Mouse (Mus musculus): ENCODE measurements at regions not wholly inside any gene's neighbourhood (a gene's known extent, or its start where the extent isn't known, plus 50 kb on each side); places are given as distances from the start of the nearest gene placed in this dataset.

GRCm38 (mm10) chr10:44653761-44654160, 125.5 kb upstream of the Prdm1 start:
- 65% methylated on average over 5 of the region's 5 CpGs for WGBS
- no peak overlapping the region for H3K9ac ChIP-seq (replicated peaks; ENCODE audit: low read depth, low read length)
- H3K9me3 ChIP-seq (replicated peaks; ENCODE audit: control insufficient read depth, low read length), result no peaks in the 10 kb centered on the region
- DNase-seq (ENCODE audit: low spot score) (no peak), ATAC-seq (ENCODE audit: insufficient read depth, low read depth) (no peak)
- no peaks in the 10 kb centered on the region for H3K27me3 ChIP-seq (ENCODE audit: control insufficient read depth, insufficient read depth, low read length)
- no peaks in the 10 kb centered on the region for H3K4me1 ChIP-seq (ENCODE audit: control insufficient read depth, insufficient read depth)
- no peak overlapping the region for H3K27ac ChIP-seq (ENCODE audit: low read depth)
- H3K4me3 ChIP-seq (ENCODE audit: low read depth, low read length), result no peak overlapping the region
- TF ChIP-seq CTCF (IDR thresholded peaks at IDR 0.05; ENCODE audit: low read depth), result no peak
- no peak for TF ChIP-seq EP300 (IDR thresholded peaks at IDR 0.05; ENCODE audit: low read depth)
- no peaks in the 10 kb centered on the region for H3K36me3 ChIP-seq (replicated peaks; ENCODE audit: control insufficient read depth, insufficient read depth, low read length)
- no peak overlapping the region for H3K4me2 ChIP-seq (ENCODE audit: low read depth, low read length)

DNA sequence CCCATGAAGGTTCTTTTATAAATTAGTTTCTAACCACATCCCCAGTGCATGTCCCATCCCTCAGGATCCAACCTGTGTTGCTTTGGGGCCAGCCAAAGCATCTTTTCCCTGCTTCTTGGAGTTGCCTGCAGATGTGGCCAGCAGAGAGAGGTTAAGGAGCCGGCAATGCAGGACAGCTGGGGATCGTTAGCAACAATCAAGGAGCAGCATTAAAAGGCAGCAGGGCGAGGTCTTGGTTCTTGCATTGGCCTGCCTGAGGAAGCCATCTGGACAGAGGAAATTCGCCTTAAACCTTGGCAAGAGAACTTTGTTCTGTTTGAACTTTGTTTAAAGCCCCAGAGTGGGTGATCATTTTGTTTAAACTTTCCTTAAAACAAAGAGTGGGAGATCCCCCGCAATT, 118.7 kb upstream of the Prdm1 start:
- Histone ChIP-seq H3K36me3 (replicated peaks; ENCODE audit: control insufficient read depth, insufficient read depth, low read length) (no peaks in the 10 kb centered on the region), H3K4me1 (ENCODE audit: control insufficient read depth, insufficient read depth) (no peaks in the 10 kb centered on the region), H3K27ac (ENCODE audit: low read depth) (no peak overlapping the region), H3K4me2 (ENCODE audit: low read depth, low read length) (no peak overlapping the region), H3K9ac (replicated peaks; ENCODE audit: low read depth, low read length) (no peak overlapping the region), H3K9me3 (replicated peaks; ENCODE audit: control insufficient read depth, low read length) (no peaks in the 10 kb centered on the region), H3K27me3 (ENCODE audit: control insufficient read depth, insufficient read depth, low read length) (no peaks in the 10 kb centered on the region), H3K4me3 (ENCODE audit: low read depth, low read length) (no peak overlapping the region)
- TF ChIP-seq CTCF (IDR thresholded peaks at IDR 0.05; ENCODE audit: low read depth) (no peak), EP300 (IDR thresholded peaks at IDR 0.05; ENCODE audit: low read depth) (no peak)
- WGBS, result 42% methylated on average over 5 of the region's 5 CpGs
- ATAC-seq (ENCODE audit: insufficient read depth, low read depth) (no peak), DNase-seq (ENCODE audit: low spot score) (no peak)

GRCm38 (mm10) chr10:44646615-44647014, 118.3 kb upstream of the Prdm1 start:
- no peaks in the 10 kb centered on the region for H3K9me3 ChIP-seq (replicated peaks; ENCODE audit: control insufficient read depth, low read length)
- no peak for DNase-seq (ENCODE audit: low spot score)
- no peaks in the 10 kb centered on the region for H3K27me3 ChIP-seq (ENCODE audit: control insufficient read depth, insufficient read depth, low read length)
- H3K4me2 ChIP-seq (ENCODE audit: low read depth, low read length), result no peak overlapping the region
- no peak overlapping the region for H3K9ac ChIP-seq (replicated peaks; ENCODE audit: low read depth, low read length)
- H3K27ac ChIP-seq (ENCODE audit: low read depth), result no peak overlapping the region
- H3K4me3 ChIP-seq (ENCODE audit: low read depth, low read length), result no peak overlapping the region
- H3K36me3 ChIP-seq (replicated peaks; ENCODE audit: control insufficient read depth, insufficient read depth, low read length), result no peaks in the 10 kb centered on the region
- no peak for ATAC-seq (ENCODE audit: insufficient read depth, low read depth)
- H3K4me1 ChIP-seq (ENCODE audit: control insufficient read depth, insufficient read depth), result no peaks in the 10 kb centered on the region
- TF ChIP-seq EP300 (IDR thresholded peaks at IDR 0.05; ENCODE audit: low read depth) (no peak), CTCF (IDR thresholded peaks at IDR 0.05; ENCODE audit: low read depth) (no peak)
- WGBS, result 77% methylated on average over 5 of the region's 5 CpGs

DNA sequence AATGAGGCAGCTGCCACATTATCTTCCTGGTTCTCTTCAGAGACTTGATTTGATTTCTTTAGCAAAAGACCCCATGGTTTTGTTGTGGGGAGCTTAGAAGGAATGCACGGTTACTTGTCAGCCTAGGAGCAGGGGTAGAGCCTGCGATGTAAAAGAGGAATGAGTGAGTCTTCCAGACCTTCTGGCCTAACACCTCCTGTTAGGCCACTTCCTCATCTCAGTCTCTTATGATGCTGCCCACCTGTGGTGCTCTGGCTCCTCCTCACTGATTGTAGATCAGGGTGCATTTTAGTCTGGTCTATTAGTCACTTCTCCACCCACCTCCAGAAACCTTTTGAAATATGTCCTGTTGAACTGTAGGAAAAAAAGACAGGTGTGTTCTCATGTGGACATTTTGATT, 113.3 kb upstream of the Prdm1 start:
- no peak for ATAC-seq (ENCODE audit: insufficient read depth, low read depth)
- 86% methylated on average over 2 of the region's 2 CpGs for WGBS
- H3K4me1 ChIP-seq (ENCODE audit: control insufficient read depth, insufficient read depth), result no peaks in the 10 kb centered on the region
- no peaks in the 10 kb centered on the region for H3K27me3 ChIP-seq (ENCODE audit: control insufficient read depth, insufficient read depth, low read length)
- no peak overlapping the region for H3K4me3 ChIP-seq (ENCODE audit: low read depth, low read length)
- H3K9me3 ChIP-seq (replicated peaks; ENCODE audit: control insufficient read depth, low read length), result no peaks in the 10 kb centered on the region
- H3K27ac ChIP-seq (ENCODE audit: low read depth), result no peak overlapping the region
- H3K9ac ChIP-seq (replicated peaks; ENCODE audit: low read depth, low read length), result no peak overlapping the region
- H3K4me2 ChIP-seq (ENCODE audit: low read depth, low read length), result no peak overlapping the region
- no peak for DNase-seq (ENCODE audit: low spot score)
- H3K36me3 ChIP-seq (replicated peaks; ENCODE audit: control insufficient read depth, insufficient read depth, low read length), result no peaks in the 10 kb centered on the region
- TF ChIP-seq EP300 (IDR thresholded peaks at IDR 0.05; ENCODE audit: low read depth), result no peak

DNA sequence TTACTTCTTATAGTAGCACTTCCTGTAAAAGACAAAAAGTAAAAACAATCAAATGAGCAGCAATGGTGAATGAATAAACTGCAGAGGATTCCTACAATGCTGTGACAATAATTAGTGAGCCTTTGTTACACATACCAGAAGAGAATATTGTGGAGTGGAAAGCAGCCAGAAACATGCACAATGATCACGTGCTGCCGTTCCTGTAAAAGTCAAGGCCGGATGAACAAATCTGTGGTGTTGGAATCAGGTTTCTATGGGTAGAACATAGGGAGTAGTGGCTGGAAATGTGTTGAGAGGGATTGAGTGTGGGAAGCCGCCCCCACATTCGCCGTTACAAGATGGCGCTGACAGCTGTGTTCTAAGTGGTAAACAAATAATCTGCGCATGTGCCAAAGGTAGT, 112.3 kb upstream of the Prdm1 start:
- Histone ChIP-seq H3K9ac (replicated peaks; ENCODE audit: low read depth, low read length) (no peak overlapping the region), H3K4me2 (ENCODE audit: low read depth, low read length) (no peak overlapping the region), H3K27me3 (ENCODE audit: control insufficient read depth, insufficient read depth, low read length) (no peaks in the 10 kb centered on the region), H3K36me3 (replicated peaks; ENCODE audit: control insufficient read depth, insufficient read depth, low read length) (no peaks in the 10 kb centered on the region), H3K9me3 (replicated peaks; ENCODE audit: control insufficient read depth, low read length) (no peaks in the 10 kb centered on the region), H3K4me3 (ENCODE audit: low read depth, low read length) (no peak overlapping the region), H3K27ac (ENCODE audit: low read depth) (no peak overlapping the region), H3K4me1 (ENCODE audit: control insufficient read depth, insufficient read depth) (no peaks in the 10 kb centered on the region)
- ATAC-seq (ENCODE audit: insufficient read depth, low read depth), result no peak
- DNase-seq (ENCODE audit: low spot score), result no peak
- WGBS, result 88% methylated on average over 8 of the region's 8 CpGs
- TF ChIP-seq CTCF (IDR thresholded peaks at IDR 0.05; ENCODE audit: low read depth), result no peak
- TF ChIP-seq EP300 (IDR thresholded peaks at IDR 0.05; ENCODE audit: low read depth), result no peak

- Histone ChIP-seq H3K27me3 (ENCODE audit: control insufficient read depth, insufficient read depth, low read length) (no peaks in the 10 kb centered on the region), H3K9me3 (replicated peaks; ENCODE audit: control insufficient read depth, low read length) (no peaks in the 10 kb centered on the region), H3K36me3 (replicated peaks; ENCODE audit: control insufficient read depth, insufficient read depth, low read length) (no peaks in the 10 kb centered on the region), H3K4me1 (ENCODE audit: control insufficient read depth, insufficient read depth) (0 out of 2 replicates have a peak, but pooled peaks cover 3% of the 10 kb centered on the region), H3K9ac (replicated peaks; ENCODE audit: low read depth, low read length) (no peak overlapping the region), H3K27ac (ENCODE audit: low read depth) (no peak overlapping the region), H3K4me2 (ENCODE audit: low read depth, low read length) (no peak overlapping the region), H3K4me3 (ENCODE audit: low read depth, low read length) (no peak overlapping the region)
- ATAC-seq (ENCODE audit: insufficient read depth, low read depth) (no peak), DNase-seq (ENCODE audit: low spot score) (no peak)
- TF ChIP-seq EP300 (IDR thresholded peaks at IDR 0.05; ENCODE audit: low read depth), result no peak
- TF ChIP-seq CTCF (IDR thresholded peaks at IDR 0.05; ENCODE audit: low read depth), result no peak
- WGBS, result 65% methylated on average over 2 of the region's 2 CpGs
These were observed 110.4 kb upstream of the Prdm1 start for GRCm38 (mm10) chr10:44638678-44639077.
